Mouse (Mus musculus): Measurements from ENCODE around the gene Cct7.
A peak's percentile ranks its signal among the peaks of the same experiment; 100 is the strongest.

The Cct7 gene

DNA sequence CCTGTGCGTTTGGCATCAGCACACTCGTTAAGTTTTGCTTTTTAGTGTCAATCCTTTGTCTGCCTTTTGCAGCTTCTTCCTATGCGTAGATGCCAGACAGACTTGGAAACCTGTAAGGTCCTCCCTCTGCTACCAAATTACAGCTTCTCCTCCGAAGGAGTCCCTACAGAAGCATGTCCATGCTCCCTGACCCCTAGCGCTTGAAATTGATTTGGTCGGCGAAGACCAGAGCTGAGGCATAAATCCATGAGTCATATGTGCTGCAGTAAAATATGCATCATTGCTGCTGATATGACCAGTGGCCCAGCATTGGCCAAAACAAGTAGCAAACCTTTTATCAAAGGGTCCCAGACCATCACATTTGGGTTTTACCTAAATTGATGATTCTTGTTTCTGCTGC is 1.5 kb downstream of the Cct7 start:
- DNase-seq: no peak

DNA sequence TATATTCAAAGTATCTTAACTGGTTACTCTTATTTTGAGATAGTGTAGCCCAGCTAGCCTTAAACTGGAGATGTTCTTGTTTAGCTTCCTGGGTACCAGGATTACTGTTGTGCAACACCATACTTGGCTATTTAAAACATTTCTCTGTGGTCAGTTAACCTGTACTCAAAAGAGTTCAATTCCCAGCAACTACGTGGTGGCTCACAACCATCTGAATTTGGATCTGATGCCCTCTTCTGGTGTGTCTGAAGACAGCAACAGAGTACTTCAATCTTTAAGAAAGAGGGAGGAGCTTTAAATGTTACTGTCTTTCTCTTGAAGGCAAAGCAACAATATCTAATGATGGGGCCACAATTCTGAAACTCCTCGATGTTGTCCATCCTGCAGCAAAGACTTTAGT is 8.3 kb downstream of the Cct7 start:
- no peak for DNase-seq

DNA sequence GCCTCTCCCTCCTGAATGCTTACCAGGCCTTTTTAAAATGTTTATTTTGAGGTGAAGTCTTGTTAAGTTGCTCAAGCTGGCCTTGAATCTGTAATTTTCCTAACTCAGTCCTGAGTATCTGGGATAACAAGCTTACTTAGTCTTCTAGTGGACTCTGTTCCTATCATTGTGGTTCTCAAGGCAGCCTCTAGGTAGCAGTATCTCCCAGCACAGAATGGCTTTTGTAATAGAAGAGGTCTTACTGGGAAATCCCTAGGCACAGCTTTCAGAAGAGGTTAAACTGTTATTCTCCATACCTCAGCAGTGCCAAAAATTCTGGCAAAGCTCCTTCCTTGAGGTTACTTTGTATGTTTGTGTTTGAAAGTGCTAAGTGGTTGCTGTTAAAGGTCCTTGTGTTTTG is 14.1 kb downstream of the Cct7 start:
- no peak for DNase-seq

DNA sequence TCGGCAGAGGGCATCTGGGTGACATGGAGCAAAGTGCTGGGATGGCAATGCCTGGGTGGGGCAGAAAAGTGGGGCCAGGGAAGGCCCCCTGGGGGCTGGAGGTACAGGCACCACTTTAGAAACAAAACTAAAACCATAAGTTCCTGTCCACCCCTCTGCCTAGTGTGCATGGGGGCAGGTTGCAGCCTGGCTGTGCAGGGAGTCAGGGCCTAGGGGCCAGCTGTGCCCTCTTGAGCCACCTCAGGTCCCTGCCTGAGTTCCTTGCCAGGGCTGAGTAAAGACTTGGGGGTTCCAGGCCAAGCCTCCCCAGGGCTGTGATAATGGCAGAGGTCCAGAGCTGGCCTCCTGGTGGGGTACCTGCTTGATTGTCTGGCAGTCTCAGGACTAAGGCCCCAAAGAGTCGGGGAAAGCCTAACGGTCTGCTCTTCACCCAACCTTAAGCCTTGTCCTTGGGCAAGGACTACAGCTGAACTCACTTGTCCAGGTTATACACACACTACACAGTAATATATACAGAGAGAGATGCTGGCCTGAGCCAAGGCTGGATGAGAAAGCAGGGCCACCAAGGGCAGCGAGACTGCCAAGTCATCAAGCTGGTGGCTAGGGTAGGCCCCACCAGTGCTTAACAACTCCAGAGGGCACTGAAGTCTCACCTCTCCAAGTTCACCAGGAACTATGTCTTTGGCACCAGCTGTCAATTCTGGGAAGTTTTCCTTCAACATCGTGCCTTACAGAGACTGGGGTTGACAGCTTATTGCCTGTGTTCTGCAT is 18.5 kb downstream of the Cct7 start:
- no peak for DNase-seq

DNA sequence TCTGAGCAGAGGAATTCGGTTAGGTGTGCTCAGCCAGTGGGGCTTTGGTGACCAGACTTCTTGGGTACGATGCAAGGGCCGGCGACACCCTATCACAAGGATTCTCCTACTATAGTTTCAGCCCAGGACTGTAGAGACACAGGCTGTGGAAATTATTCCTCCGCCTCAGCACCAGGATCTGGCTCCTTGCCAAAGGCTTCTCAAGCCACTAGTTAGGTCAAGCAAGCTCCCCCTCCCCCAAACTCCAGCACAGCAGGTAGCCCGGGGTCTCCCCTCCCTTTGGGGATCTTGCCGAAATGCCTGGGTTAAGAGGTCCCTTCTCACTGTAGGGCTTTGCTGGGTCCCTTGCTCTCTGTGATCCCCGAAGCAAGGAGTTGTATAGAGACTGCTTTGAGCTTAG is 20.6 kb downstream of the Cct7 start:
- DNase-seq: no peak

DNA sequence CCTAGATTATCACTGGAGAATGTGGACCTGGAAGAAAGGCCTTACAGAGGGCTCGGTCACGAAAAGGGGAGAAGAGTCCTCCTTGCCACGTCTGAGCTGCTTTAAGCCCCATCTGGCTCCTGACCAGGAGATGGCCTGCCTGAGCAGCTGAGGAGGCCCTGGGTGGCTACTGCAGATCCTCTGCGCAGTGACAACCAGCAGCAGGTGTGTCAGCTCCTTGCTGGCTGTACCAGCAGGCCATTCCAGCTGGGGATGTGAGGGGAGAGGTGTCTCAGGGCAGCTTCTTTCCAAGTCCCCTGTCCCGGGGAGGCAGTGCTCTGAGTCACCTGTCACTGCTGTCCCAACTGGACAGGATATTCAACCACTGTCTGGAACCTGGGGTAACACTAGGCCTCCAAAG is 21.2 kb downstream of the Cct7 start:
- no peak for DNase-seq

DNA sequence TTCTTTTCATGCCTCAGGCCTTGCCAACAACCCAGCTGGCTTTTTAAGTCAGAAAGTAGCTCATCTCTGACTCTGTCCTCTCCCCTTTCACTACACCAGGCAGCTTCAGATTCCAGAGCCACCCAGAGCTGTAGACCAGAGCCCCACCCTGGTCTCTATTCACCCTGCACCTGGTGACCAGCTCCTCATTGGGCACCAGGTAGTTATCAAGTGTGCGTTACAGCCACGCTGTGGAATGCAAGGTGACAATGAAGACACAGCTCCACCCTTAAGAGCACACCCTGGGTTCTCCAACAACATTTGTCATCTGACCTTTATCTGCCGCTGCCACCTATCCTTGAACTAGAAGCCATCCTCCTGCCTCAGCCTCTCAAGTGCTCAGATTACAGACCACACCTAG is 24.3 kb downstream of the Cct7 start:
- DNase-seq: no peak

DNA sequence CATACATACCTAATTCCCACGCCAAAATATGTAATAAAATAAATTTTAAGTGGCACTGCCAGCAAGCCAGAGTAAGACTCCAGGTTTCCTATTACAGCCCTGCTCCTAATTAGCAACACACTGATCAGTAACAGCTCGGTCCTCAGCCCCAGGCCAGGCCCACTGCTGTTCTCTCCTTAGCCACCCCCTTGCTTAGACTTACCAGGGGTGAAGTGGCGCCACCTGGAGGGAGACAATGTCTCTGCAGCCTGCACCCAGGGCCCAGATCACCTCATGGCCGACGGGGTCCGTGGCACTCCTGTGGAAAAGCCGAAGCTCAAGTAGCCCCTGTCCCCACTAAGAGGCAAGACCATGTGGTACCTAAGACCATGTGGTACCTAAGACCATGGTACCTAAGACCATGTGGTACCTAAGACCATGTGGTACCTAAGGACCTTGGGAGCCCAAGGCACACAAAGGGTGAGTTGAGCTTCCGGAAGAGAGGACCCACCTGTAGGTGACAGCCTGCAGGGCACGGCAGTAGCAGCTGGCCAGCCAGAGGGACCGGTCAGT is 26.1 kb downstream of the Cct7 start:
- peak; percentile 51 for DNase-seq

DNA sequence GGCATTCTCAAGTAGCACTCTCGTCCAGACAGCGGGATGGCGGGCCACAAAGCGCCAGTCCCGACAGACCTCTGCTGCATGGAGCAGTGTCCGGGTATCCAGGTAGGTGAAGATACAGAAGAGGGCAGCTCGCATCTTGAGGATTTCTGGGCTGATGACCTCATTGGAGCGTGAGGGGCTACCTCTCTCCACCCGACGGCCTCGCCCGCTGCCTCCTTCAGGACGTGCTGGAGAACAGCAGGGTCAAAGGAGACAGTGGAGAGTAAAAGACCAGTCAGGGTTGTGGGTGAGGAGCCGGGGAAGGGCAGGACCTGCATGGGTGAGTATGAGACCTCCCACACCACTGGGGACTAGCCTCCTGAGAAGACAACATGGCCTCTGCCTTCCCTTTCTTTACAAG is 27.1 kb downstream of the Cct7 start:
- no peak for DNase-seq

DNA sequence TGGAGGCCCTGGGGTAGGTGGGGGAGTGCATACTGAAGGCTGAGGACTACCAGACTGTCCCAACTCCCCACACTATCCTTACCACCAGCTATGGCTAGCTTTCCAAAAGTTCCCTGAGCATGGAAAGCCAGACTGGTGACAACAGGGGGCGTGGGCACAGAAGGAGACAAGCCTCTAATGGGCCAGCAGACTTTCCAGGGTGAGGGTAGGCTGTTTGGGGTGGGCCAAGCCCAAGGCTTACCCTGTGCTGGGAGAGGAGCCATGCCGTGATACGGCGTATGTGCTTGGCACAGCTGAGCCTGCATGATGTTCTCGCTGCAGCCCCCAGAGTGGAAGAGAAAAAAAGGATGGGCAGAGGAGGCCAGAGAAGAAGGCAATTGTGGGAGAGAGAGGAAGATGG is 28.7 kb downstream of the Cct7 start:
- no peak for DNase-seq

DNA sequence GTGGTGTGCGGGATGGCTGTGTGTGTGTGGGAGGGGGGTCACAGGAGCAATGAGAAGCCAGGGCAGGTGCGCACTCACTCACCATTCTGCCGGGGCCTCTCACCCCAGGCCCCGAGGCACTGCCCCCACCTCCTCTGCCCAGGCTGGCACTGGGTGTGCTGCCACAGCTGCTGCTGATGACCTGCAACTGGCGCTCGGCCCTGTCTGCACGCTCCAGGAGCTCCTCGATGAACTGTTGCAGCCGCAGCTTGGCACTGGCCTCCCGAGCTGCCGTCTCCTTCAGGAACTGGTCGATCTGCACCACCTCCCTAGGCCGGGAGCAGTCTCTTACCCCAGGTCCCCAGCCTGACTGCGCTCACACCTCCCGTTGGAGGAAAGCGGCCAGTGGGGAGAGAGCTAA is 29.4 kb downstream of the Cct7 start:
- no peak for DNase-seq

DNA sequence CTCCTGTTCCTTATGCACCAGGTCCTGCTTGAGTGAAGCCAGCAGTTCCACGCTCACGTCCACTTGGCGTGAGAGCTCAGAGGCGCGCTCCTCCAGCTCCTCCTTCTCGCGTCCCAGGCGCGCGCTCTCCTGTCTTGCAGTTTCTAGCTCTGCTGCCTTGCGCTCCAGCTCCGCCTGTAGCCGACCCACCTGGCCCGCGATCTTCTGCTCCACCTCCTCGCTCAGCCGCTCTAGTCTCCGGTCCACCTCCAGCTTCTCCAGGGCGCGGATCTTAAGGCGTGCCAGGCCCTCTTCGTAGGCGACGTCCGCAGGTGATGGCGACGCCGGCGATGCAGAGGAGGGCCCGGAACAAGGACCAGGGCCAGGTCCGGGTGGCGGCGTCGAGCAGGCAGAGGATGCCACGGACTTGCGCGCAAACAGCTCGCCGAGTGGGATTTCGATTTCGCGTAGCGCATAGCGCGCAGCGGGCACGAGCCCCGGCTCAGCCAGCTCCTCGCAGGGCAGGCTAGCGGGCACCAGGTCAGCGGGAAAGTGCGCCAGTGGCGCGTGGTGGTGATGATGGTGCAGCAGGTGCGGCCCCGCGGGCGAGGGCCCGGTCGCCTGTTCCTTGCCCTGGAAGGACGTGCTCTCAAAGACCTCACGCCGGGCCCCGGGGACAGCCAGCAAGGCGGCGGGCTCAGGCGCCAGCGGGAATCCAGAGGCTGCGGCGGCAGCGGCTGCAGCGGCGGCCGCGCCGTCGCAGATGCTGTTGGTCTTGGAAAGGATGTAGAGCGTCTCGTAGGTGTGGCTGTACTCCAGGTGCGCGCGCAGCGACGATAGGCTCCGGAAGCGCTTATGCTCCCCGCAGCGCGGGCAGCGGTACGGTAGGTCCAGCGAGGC is 32.8 kb downstream of the Cct7 start:
- DNase-seq: peak; percentile 60

DNA sequence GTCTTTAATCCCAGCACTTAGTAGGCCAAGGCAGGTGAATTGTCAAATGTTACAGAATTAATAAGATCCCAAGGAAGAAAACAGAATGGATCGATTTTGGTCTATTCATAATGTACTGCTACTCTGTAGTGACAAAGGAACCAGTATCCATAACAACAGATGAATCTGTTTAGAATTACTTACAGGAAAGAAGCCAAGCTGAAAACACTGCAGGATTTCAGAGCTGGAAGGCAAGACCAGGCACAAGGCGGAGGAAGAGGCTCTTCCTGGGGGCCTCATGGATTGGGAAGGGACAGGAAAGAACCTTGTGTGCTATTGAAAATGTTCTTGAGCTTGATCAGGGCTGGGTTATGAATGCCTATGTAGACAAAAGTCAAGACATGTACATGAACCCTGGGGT is 34.4 kb downstream of the Cct7 start:
- DNase-seq: no peak

DNA sequence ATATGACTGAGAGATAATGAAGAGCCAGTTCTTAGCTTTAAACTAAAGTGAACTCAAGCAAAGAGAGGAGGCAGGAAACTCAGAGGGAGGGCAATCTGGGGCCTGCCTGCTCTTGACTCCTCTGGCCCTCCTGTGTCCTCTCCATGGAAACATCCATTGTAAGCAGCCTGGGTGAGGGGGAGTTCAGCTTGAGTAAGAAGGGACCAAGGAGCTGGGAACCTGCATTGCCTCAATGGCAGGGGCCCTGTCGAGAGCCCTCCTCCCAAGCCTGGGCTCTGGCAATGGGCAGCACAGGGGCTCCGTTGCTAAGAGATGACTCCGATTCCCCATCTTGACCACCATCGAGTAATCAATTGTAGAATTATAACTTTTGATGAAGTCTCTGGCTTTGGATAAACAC is 37.2 kb downstream of the Cct7 start:
- peak; percentile 33 for DNase-seq

DNA sequence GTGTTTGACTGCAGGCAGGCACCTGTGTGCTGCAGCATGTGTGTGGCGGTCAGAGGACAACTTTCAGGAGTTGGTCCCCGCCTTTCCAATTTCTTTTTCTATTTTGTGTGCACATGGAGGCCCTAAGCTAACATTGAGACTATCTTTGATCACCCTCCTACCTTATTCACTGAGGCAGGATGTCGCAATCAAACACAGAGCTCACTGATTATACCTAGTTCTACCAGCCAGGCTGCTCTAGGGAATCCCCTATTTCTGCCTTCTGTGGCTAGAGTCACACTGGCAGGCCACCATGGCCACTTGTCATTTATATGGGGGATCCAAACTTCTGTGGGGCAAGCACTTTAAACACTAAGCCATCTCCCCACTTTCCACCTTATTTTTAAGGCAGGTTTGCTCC is 38.4 kb downstream of the Cct7 start:
- DNase-seq: no peak

DNA sequence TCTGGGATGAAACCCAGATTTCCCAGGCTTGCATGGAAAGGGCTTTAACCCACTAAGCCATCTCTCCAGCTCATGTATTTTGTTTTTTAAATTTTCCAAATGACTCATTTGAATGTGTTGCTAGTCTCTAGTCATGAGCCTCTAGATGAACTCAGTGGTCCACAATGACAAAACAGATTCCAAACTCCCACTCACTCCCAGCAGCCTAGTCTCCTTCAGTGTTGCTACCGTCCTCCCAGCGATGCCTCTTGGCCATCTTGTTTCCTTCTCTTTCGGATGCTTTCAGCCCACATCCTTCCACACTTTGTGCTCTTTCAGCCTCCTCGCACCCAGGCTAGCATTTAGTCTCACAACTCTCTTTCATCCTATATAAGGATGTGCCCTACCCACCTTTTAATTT is 38.9 kb downstream of the Cct7 start:
- no peak for DNase-seq

DNA sequence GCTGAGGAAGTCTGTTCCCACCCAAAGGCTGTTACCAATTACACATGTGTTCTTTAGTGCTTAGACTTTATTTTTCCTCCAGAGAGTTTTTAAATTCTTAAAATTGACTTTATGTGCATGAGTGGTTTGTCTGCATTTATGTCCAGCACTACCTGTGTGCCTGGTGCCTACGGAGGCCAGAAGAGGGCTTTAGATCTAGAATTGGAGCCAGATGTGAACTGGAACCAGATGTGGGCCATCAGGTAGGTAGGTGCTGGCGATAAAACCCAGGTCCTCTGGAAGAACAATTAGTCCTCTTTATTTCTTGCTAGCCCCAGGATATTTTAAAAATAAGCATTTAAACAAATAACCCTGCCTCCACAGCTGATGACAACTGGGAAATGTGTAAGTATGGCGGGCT is 40.3 kb downstream of the Cct7 start:
- DNase-seq: peak; percentile 35

DNA sequence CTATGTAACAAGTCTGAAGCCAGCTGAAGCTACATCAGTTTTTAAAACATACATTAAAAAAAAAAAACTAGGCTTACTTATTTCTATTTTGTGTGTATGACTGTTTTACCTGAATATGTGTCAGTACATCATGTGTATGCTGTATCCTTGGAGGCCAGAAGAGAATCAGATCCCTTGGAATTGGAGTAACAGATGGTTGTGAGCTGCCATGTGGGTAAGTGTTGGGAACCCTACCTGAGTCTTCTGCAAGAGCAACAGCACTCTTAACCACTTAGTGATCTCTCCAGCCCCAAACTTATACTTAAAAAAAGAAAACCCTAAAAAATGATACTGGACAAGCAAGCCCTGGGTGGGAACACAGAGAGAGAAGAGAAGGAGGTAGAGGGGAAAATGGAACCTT is 45.7 kb downstream of the Cct7 start:
- DNase-seq: no peak

DNA sequence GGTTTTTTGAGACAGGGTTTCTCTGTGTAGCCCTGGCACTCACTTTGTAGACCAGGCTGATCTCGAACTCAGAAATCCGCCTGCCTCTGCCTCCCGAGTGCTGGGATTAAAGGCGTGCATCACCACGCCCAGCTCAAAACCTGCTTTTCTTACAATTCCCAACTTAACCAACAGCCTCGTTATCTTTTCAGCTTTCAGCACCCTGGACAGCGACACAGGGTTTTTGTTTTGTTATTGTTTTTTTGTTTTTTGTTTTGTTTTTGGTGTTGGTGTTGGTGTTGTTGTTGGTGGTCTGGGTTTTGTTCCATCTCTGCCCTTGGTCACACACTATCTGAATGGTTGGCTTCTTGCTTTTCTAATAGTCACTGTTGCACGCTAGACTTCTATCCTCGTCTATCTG is 46.8 kb downstream of the Cct7 start:
- peak; percentile 38 for DNase-seq

DNA sequence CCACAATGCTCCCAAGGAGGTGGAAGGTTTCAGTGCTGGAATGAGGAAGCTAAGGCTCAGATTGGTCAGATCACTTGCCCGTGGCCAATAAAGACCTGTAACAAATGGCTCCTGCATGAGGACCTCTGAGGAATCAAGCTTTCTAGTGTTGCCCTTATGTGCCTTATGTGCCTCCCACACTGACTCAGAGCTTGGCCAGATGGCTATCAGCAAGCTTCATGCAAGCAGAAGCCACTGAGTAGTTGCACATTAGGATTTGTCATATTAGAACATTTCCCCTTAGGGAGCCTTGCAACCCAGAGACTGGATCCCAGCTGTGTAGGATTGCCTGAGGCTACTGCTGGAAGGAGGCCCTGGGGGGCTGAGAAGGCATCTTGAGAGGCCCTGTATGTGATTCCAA is 49.1 kb downstream of the Cct7 start:
- no peak for DNase-seq

DNA sequence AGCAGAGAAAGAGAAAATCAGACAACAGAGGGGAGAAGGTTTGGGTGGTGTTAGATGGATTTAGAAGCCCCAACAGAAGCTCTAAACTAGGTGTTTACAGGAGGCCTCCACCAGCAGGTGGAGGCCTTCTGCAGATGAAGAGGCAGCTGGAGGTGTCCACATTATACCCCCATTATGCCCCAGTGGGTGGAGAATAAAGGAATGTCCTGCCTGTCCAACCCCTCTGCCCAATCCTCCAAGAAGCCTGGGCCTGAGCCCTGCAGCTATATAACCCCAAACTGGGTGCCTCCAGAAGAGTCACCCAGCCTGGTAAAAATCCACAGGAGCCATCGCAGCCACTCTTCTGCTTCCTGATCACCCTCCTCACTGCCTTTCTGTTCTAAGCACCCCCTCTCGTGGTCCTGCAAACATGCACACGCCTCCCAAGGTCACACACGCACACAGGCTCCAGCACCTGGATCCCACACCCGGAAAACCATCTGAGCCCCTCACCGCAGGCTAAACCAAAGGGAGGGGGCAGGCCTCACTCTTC is 50.3 kb downstream of the Cct7 start:
- DNase-seq: no peak

DNA sequence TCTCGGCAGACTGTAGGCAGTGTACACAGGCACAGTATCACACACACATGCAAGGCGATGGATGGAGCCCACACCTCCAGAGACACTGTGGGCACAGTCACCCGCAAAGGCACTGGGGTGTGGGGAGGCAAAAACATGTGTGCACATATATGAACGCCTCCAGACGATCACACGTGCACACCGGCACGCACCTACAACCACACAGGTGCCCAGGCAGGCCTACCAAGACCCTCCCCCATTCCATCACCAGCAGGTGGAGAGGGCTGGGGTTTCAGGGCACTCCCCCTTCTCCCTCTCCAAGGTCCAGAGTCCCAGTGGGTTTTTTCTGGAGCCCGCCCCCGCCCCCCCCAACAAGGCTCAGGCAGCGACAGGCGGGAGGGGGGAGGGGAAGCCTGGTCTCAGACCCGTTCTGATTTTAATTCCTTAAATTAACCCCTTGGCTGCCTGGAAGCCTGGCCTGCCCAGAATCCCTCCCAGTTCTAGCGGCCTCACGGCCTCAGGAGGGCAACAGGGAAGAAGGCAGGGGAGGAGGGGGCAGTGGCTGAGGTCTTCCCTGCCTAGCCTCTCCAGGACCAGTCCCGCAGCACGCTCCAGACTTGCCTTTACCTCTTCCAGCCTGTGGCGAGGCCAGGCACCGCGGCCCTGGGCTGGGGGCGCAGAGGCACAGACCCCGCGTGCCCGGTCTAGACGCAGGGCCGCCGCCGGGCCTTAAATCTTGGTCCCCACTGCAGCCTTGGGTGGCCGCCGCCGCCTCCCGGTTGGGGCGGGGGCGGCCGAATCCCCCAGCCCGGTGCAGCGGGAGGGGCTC is 51.0 kb downstream of the Cct7 start:
- DNase-seq: peak; percentile 65

DNA sequence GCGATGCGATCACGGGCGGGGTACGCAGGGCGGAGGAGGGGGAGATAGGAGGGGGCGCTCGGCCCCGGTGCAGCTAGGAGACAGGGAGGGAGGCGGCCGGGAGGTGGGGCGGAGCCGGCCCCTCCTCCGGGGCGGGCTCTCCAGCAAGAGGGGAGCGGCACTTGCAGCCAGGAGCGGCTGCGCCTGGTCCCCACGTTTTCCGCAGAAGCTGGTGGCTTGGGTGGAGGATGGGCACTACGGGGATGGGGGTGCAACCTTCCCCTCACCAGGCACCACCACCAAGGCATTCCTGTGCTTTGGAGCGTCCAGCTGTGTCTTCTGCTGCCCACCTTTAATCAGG is 51.6 kb downstream of the Cct7 start, which contains the start of gene Fbxo41:
Fbxo41 (minus strand) TSS at position 84 of the 340 bp plus-strand sequence.
- peak; percentile 75 for DNase-seq

All from embryo, embryonic 11 days (tissue).